In genomic region chr7:127422247-127422646, GRCm38 (mm10) we compare ENCODE assay signal across 8 mouse cellular contexts. TPM values are rescaled to one million over a fixed set of nuclear protein-coding genes. Genes with fewer than 3 reads are reported as not detected.
DNase-seq lines count a peak whose midpoint lies in the region; ATAC-seq and TF ChIP-seq lines count a peak whose summit lies in the region.

No protein-coding gene starts in this region.

- peak overlapping the region; percentile 93 for H3K9ac ChIP-seq in forebrain, embryonic 16.5 days (replicated peaks; ENCODE audit: low read depth, low read length)
- H3K9ac ChIP-seq in intestine, postnatal 0 days (ENCODE audit: low read depth, low read length), result no peak overlapping the region
- 0 out of 2 replicates have a peak overlapping the region, but pooled peaks have one; percentile 32 for H3K9ac ChIP-seq in limb, embryonic 14.5 days (ENCODE audit: low read depth, low read length, severe bottlenecking)
- peak overlapping the region; percentile 86 for H3K9ac ChIP-seq in midbrain, embryonic 15.5 days

- H3K36me3 ChIP-seq in forebrain, embryonic 16.5 days (ENCODE audit: control insufficient read depth, insufficient read depth), result no peaks in the 10 kb centered on the region
- H3K36me3 ChIP-seq in intestine, postnatal 0 days (ENCODE audit: control insufficient read depth, insufficient read depth), result peaks cover 14% of the 10 kb centered on the region; the same call in 1 of the 2 replicates
- peaks cover 7% of the 10 kb centered on the region; the same call in 1 of the 2 replicates for H3K36me3 ChIP-seq in limb, embryonic 14.5 days (ENCODE audit: control insufficient read depth, insufficient read depth, low read length)
- H3K36me3 ChIP-seq in midbrain, embryonic 15.5 days (replicated peaks), result no peaks in the 10 kb centered on the region

- peak; percentile 87 for ATAC-seq in forebrain, embryonic 16.5 days
- peak; percentile 44 for ATAC-seq in intestine, postnatal 0 days
- ATAC-seq in limb, embryonic 14.5 days (ENCODE audit: low FRiP score, low read depth), result peak; percentile 35; the same call in 1 of the 2 replicates
- peak; percentile 86 for ATAC-seq in midbrain, embryonic 15.5 days (replicated peaks)

- H3K27ac ChIP-seq in forebrain, embryonic 16.5 days (ENCODE audit: low read length), result peak overlapping the region; percentile 12; the same call in 1 of the 2 replicates
- no peak overlapping the region for H3K27ac ChIP-seq in intestine, postnatal 0 days (ENCODE audit: low read depth, low read length)
- H3K27ac ChIP-seq in limb, embryonic 14.5 days (replicated peaks; ENCODE audit: low read depth, low read length), result no peak overlapping the region
- peak overlapping the region; percentile 83 for H3K27ac ChIP-seq in midbrain, embryonic 15.5 days

- no peak for TF ChIP-seq POLR2A in limb, embryonic 14.5 days (IDR thresholded peaks at IDR 0.05; ENCODE audit: borderline replicate concordance, extremely low read depth, insufficient read depth, insufficient read length)

- TF ChIP-seq CTCF in intestine, postnatal 0 days (IDR thresholded peaks at IDR 0.05; ENCODE audit: low read depth), result no peak

- H3K27me3 ChIP-seq in forebrain, embryonic 16.5 days (replicated peaks; ENCODE audit: control insufficient read depth, insufficient read depth, low read length), result peaks cover 7% of the 10 kb centered on the region
- no peaks in the 10 kb centered on the region for H3K27me3 ChIP-seq in intestine, postnatal 0 days (replicated peaks; ENCODE audit: control insufficient read depth, insufficient read depth, low read length)
- no peaks in the 10 kb centered on the region for H3K27me3 ChIP-seq in limb, embryonic 14.5 days (ENCODE audit: control insufficient read depth, insufficient read depth, low read length)
- peaks cover 9% of the 10 kb centered on the region for H3K27me3 ChIP-seq in midbrain, embryonic 15.5 days (replicated peaks)

- peak overlapping the region; percentile 75 for H3K4me3 ChIP-seq in forebrain, embryonic 16.5 days (replicated peaks; ENCODE audit: low read length)
- peak overlapping the region; percentile 86 for H3K4me3 ChIP-seq in intestine, postnatal 0 days (ENCODE audit: low read depth, low read length)
- H3K4me3 ChIP-seq in limb, embryonic 14.5 days (replicated peaks; ENCODE audit: low read length), result peak overlapping the region; percentile 72
- peak overlapping the region; percentile 77 for H3K4me3 ChIP-seq in midbrain, embryonic 15.5 days

- DNase-seq in adrenal gland, postnatal 25 days, result peak; percentile 19
- no peak for DNase-seq in adrenal gland, postnatal 4 days (ENCODE audit: low spot score in 2 of 2)
- peak; percentile 85 for DNase-seq in brain, adult 2 months (ENCODE audit: low read depth, low spot score)
- DNase-seq in limb, embryonic 14.5 days (ENCODE audit: low spot score), result no peak
- no peak for DNase-seq in gastrocnemius, postnatal 25 days

- peaks cover 14% of the 10 kb centered on the region for H3K4me1 ChIP-seq in forebrain, embryonic 16.5 days (replicated peaks; ENCODE audit: control insufficient read depth, insufficient read depth, low read length)
- H3K4me1 ChIP-seq in intestine, postnatal 0 days (replicated peaks; ENCODE audit: control insufficient read depth, insufficient read depth, low read length), result peaks cover 5% of the 10 kb centered on the region; the same call in 1 of the 2 replicates
- peaks cover 5% of the 10 kb centered on the region; the same call in 1 of the 2 replicates for H3K4me1 ChIP-seq in limb, embryonic 14.5 days (ENCODE audit: control insufficient read depth, insufficient read depth, low read length)
- H3K4me1 ChIP-seq in midbrain, embryonic 15.5 days, result peaks cover 15% of the 10 kb centered on the region

- WGBS in forebrain, embryonic 16.5 days, result 1% methylated on average over 15 of the region's 15 CpGs
- 2% methylated on average over 15 of the region's 15 CpGs for WGBS in intestine, postnatal 0 days
- 2% methylated on average over 15 of the region's 15 CpGs for WGBS in limb, embryonic 14.5 days
- WGBS in midbrain, embryonic 15.5 days, result 2% methylated on average over 15 of the region's 15 CpGs

- no peaks in the 10 kb centered on the region for H3K9me3 ChIP-seq in forebrain, embryonic 16.5 days (ENCODE audit: control insufficient read depth, low read length)
- H3K9me3 ChIP-seq in intestine, postnatal 0 days (ENCODE audit: control insufficient read depth), result no peaks in the 10 kb centered on the region
- H3K9me3 ChIP-seq in limb, embryonic 14.5 days (ENCODE audit: control insufficient read depth, low read length), result no peaks in the 10 kb centered on the region
- H3K9me3 ChIP-seq in midbrain, embryonic 15.5 days, result no peaks in the 10 kb centered on the region

- H3K4me2 ChIP-seq in forebrain, embryonic 16.5 days (ENCODE audit: low read length), result peak overlapping the region; percentile 89
- H3K4me2 ChIP-seq in intestine, postnatal 0 days (replicated peaks; ENCODE audit: low read depth), result peak overlapping the region; percentile 81
- H3K4me2 ChIP-seq in limb, embryonic 14.5 days (replicated peaks; ENCODE audit: low read depth, low read length, severe bottlenecking), result peak overlapping the region; percentile 93
- H3K4me2 ChIP-seq in midbrain, embryonic 15.5 days, result peak overlapping the region; percentile 96

RNA-seq across cellular contexts. Expression of gene Zfp688, which starts 0.4 kb away (rescaled TPM):
- total RNA-seq in adrenal gland, postnatal 25 days (2021), result 13.3 and 23.3 TPM in 2 replicates
- 10 to 100 TPM; 21.0 to 24.8 TPM for total RNA-seq in adrenal gland, postnatal 4 days (2021)
- 28.4 and 28.6 TPM in 2 replicates for polyA plus RNA-seq in forebrain, embryonic 16.5 days (2015; fragmentation: Nextera tagmentation; extraction: Ambion mirVana)
- polyA plus RNA-seq in intestine, postnatal 0 days (2015; fragmentation: Nextera tagmentation; extraction: Ambion mirVana), result 18.6 and 22.0 TPM in 2 replicates
- polyA plus RNA-seq in limb, embryonic 14.5 days (2012; rRNA removed), result 18.6 and 24.8 TPM in 2 replicates
- polyA plus RNA-seq in limb, embryonic 14.5 days (2014; fragmentation: Nextera tagmentation; extraction: Ambion mirVana), result 24.3 and 25.2 TPM in 2 replicates
- 32.0 and 34.2 TPM in 2 replicates for polyA plus RNA-seq in midbrain, embryonic 15.5 days (2015; fragmentation: Nextera tagmentation; extraction: Ambion mirVana)
- total RNA-seq in gastrocnemius, postnatal 25 days (2021), result 1 to 10 TPM; 2.0 to 2.7 TPM

RNA-seq across cellular contexts. Expression of gene Zfp764, which starts 15.6 kb away (rescaled TPM):
- total RNA-seq in adrenal gland, postnatal 25 days (2021), result 7.5 and 8.0 TPM in 2 replicates
- total RNA-seq in adrenal gland, postnatal 4 days (2021), result 1 to 10 TPM; 7.8 to 8.0 TPM
- 5.2 and 5.9 TPM in 2 replicates for polyA plus RNA-seq in forebrain, embryonic 16.5 days (2015; fragmentation: Nextera tagmentation; extraction: Ambion mirVana)
- 4.8 and 5.2 TPM in 2 replicates for polyA plus RNA-seq in intestine, postnatal 0 days (2015; fragmentation: Nextera tagmentation; extraction: Ambion mirVana)
- polyA plus RNA-seq in limb, embryonic 14.5 days (2012; rRNA removed), result 7.8 and 8.8 TPM in 2 replicates
- 8.4 and 9.1 TPM in 2 replicates for polyA plus RNA-seq in limb, embryonic 14.5 days (2014; fragmentation: Nextera tagmentation; extraction: Ambion mirVana)
- 5.7 and 6.4 TPM in 2 replicates for polyA plus RNA-seq in midbrain, embryonic 15.5 days (2015; fragmentation: Nextera tagmentation; extraction: Ambion mirVana)
- total RNA-seq in gastrocnemius, postnatal 25 days (2021), result 1 to 10 TPM; 1.7 TPM

RNA-seq across cellular contexts. Expression of gene Zfp689, which starts 26.7 kb away (rescaled TPM):
- total RNA-seq in adrenal gland, postnatal 25 days (2021), result 3.3 and 4.2 TPM in 2 replicates
- 1 to 10 TPM; 7.3 to 7.4 TPM for total RNA-seq in adrenal gland, postnatal 4 days (2021)
- polyA plus RNA-seq in forebrain, embryonic 16.5 days (2015; fragmentation: Nextera tagmentation; extraction: Ambion mirVana), result 14.6 and 17.7 TPM in 2 replicates
- 2.2 and 2.6 TPM in 2 replicates for polyA plus RNA-seq in intestine, postnatal 0 days (2015; fragmentation: Nextera tagmentation; extraction: Ambion mirVana)
- 10.2 and 14.7 TPM in 2 replicates for polyA plus RNA-seq in limb, embryonic 14.5 days (2012; rRNA removed)
- 7.7 and 10.5 TPM in 2 replicates for polyA plus RNA-seq in limb, embryonic 14.5 days (2014; fragmentation: Nextera tagmentation; extraction: Ambion mirVana)
- polyA plus RNA-seq in midbrain, embryonic 15.5 days (2015; fragmentation: Nextera tagmentation; extraction: Ambion mirVana), result 16.1 and 16.4 TPM in 2 replicates
- 1 to 10 TPM in 1 of 2 experiments, under 1 TPM in 1; 0.67 to 1.0 TPM for total RNA-seq in gastrocnemius, postnatal 25 days (2021)

RNA-seq across cellular contexts. Expression of gene E430018J23Rik, which starts 28.8 kb away (rescaled TPM):
- 9.6 and 10.7 TPM in 2 replicates for total RNA-seq in adrenal gland, postnatal 25 days (2021)
- total RNA-seq in adrenal gland, postnatal 4 days (2021), result 10 to 100 TPM; 11.7 to 12.8 TPM
- polyA plus RNA-seq in forebrain, embryonic 16.5 days (2015; fragmentation: Nextera tagmentation; extraction: Ambion mirVana), result 5.3 and 6.3 TPM in 2 replicates
- 6.8 and 8.0 TPM in 2 replicates for polyA plus RNA-seq in intestine, postnatal 0 days (2015; fragmentation: Nextera tagmentation; extraction: Ambion mirVana)
- 8.8 and 11.6 TPM in 2 replicates for polyA plus RNA-seq in limb, embryonic 14.5 days (2012; rRNA removed)
- polyA plus RNA-seq in limb, embryonic 14.5 days (2014; fragmentation: Nextera tagmentation; extraction: Ambion mirVana), result 7.3 and 10.1 TPM in 2 replicates
- 6.3 and 6.6 TPM in 2 replicates for polyA plus RNA-seq in midbrain, embryonic 15.5 days (2015; fragmentation: Nextera tagmentation; extraction: Ambion mirVana)
- total RNA-seq in gastrocnemius, postnatal 25 days (2021), result 1 to 10 TPM; 1.7 to 1.8 TPM

RNA-seq across cellular contexts. Expression of gene 9130019O22Rik, which starts 35.3 kb away (rescaled TPM):
- 5.3 and 5.9 TPM in 2 replicates for total RNA-seq in adrenal gland, postnatal 25 days (2021)
- total RNA-seq in adrenal gland, postnatal 4 days (2021), result 1 to 10 TPM; 5.2 to 5.7 TPM
- 4.2 and 5.1 TPM in 2 replicates for polyA plus RNA-seq in forebrain, embryonic 16.5 days (2015; fragmentation: Nextera tagmentation; extraction: Ambion mirVana)
- 4.7 and 5.8 TPM in 2 replicates for polyA plus RNA-seq in intestine, postnatal 0 days (2015; fragmentation: Nextera tagmentation; extraction: Ambion mirVana)
- 3.5 and 3.9 TPM in 2 replicates for polyA plus RNA-seq in limb, embryonic 14.5 days (2012; rRNA removed)
- 4.5 and 6.4 TPM in 2 replicates for polyA plus RNA-seq in limb, embryonic 14.5 days (2014; fragmentation: Nextera tagmentation; extraction: Ambion mirVana)
- 5.2 and 6.6 TPM in 2 replicates for polyA plus RNA-seq in midbrain, embryonic 15.5 days (2015; fragmentation: Nextera tagmentation; extraction: Ambion mirVana)
- 1 to 10 TPM; 1.5 TPM for total RNA-seq in gastrocnemius, postnatal 25 days (2021)

Comparison
In these comparisons a context has a peak if more than half of its experiments do, and no peak if none do; other contexts are left out.
1. DNase-seq: peak in adrenal gland, postnatal 25 days (single experiment) and brain, adult 2 months (single experiment); none in adrenal gland, postnatal 4 days (0 of 2), limb, embryonic 14.5 days (single experiment) and gastrocnemius, postnatal 25 days (single experiment).
2. ATAC-seq: peak in every context shown above with its lines; median percentile 87 in forebrain, embryonic 16.5 days; 86 in midbrain, embryonic 15.5 days; 44 in intestine, postnatal 0 days; 35 in limb, embryonic 14.5 days.
3. H3K27ac ChIP-seq: peak in forebrain, embryonic 16.5 days (single experiment) and midbrain, embryonic 15.5 days (single experiment); none in intestine, postnatal 0 days (single experiment) and limb, embryonic 14.5 days (single experiment).
4. Peak in every context shown above with its lines, with median percentiles within 50 percentile points of each other: H3K4me2 ChIP-seq and H3K4me3 ChIP-seq.